Mouse (Mus musculus): ENCODE results near the gene Sfmbt2. TPM values are rescaled to one million over a fixed set of nuclear protein-coding genes. Genes with fewer than 3 reads are reported as not detected.

Sfmbt2 gene
- polyA plus RNA-seq, 1 experiment from 2014 or later, result 0.65 TPM

DNA sequence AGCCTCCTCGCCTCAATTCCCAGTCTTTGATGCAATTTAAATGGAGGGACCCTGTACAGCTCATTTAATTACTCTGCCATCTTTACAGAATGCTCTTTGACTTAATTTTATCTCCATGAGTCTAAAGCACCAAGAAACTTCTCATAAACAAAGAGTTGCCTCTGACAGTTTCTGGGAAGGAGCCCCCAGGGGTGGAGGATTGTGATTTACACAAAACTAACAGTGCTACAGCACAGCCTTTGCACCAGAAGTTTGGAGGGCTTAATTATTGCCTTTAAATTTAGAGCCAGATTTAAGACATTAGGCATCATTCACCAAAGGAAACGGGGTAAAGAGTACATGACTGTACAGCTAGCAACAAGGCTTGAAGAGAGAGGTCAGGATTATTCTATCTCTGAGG is 245.2 kb downstream of the Sfmbt2 start:
- no peak for TF ChIP-seq EP300 (optimal IDR thresholded peaks at IDR 0.05)
- no peak for TF ChIP-seq CTCF (IDR thresholded peaks at IDR 0.05; ENCODE audit: low read depth)
- Histone ChIP-seq H3K9me3 (ENCODE audit: control insufficient read depth, low read length) (no peaks in the 10 kb centered on the region), H3K4me3 (ENCODE audit: low read depth, low read length) (no peak overlapping the region), H3K27me3 (ENCODE audit: control insufficient read depth, insufficient read depth, low read length) (no peaks in the 10 kb centered on the region), H3K27ac (replicated peaks) (no peak overlapping the region), H3K36me3 (ENCODE audit: control insufficient read depth, insufficient read depth, low read length) (no peaks in the 10 kb centered on the region), H3K4me2 (replicated peaks; ENCODE audit: low read depth) (no peak overlapping the region), H3K4me1 (replicated peaks; ENCODE audit: control insufficient read depth, insufficient read depth) (no peaks in the 10 kb centered on the region), H3K9ac (ENCODE audit: low read length) (no peak overlapping the region)
- DNase-seq (ENCODE audit: low spot score) (no peak), ATAC-seq (ENCODE audit: low FRiP score, low TSS enrichment) (no peak)
- 70% methylated on average over 2 of the region's 2 CpGs for WGBS

MicroRNAs encoded within 50 kb of the gene (microRNA counts, 519-probe panel; counts per million panel counts)
- microRNA mmu-miR-297a+mmu-miR-466f+mmu-miR-669b (not detected), microRNA mmu-miR-297b-3p (not detected), microRNA mmu-miR-297b-5p (not detected), microRNA mmu-miR-297c (not detected), microRNA mmu-miR-466a-3p+mmu-miR-466b-3-3p (3,692 counts per million, percentile 21 among the panel's probes with 10 or more counts), microRNA mmu-miR-466a-5p+mmu-miR-466e-5p (not detected), microRNA mmu-miR-466c-5p (not detected), microRNA mmu-miR-466d-3p (not detected), microRNA mmu-miR-466d-5p (not detected), microRNA mmu-miR-466f-5p (not detected), microRNA mmu-miR-466g (3,199 counts per million, percentile 14 among the panel's probes with 10 or more counts), microRNA mmu-miR-466h (not detected), microRNA mmu-miR-466l (not detected), microRNA mmu-miR-467a (1,851 counts per million, percentile 3 among the panel's probes with 10 or more counts), microRNA mmu-miR-467b (not detected), microRNA mmu-miR-467c (not detected), microRNA mmu-miR-467d (not detected), microRNA mmu-miR-467e (not detected), microRNA mmu-miR-669a (2,750 counts per million, percentile 6 among the panel's probes with 10 or more counts), microRNA mmu-miR-669e (not detected), microRNA mmu-miR-669f (4,462 counts per million, percentile 43 among the panel's probes with 10 or more counts), microRNA mmu-miR-669g (not detected), microRNA mmu-miR-669h-5p (not detected), microRNA mmu-miR-669i (not detected), microRNA mmu-miR-669j (not detected), microRNA mmu-miR-669m (not detected), microRNA mmu-miR-669o (not detected)

Small RNA genes lying within 50 kb of the gene (microRNA-seq; reads per million reads assigned to microRNA genes)
- gene Gm22051 (not detected), gene Gm22072 (not detected), gene Gm22091 (not detected), gene Gm22166 (not detected), gene Gm22239 (not detected), gene Gm22626 (not detected), gene Gm22635 (not detected), gene Gm22677 (not detected), gene Gm22678 (not detected), gene Gm22775 (not detected), gene Gm22925 (not detected), gene Gm23108 (not detected), gene Gm23288 (not detected), gene Gm23542 (not detected), gene Gm23569 (not detected), gene Gm23571 (not detected), gene Gm23578 (not detected), gene Gm23651 (not detected), gene Gm23988 (not detected), gene Gm24028 (not detected), gene Gm24167 (not detected), gene Gm24315 (not detected), gene Gm24342 (not detected), gene Gm24488 (not detected), gene Gm24640 (not detected), gene Gm24673 (not detected), gene Gm24761 (not detected), gene Gm24806 (not detected), gene Gm25022 (not detected), gene Gm25158 (not detected), gene Gm25263 (not detected), gene Gm25285 (not detected), gene Gm25316 (not detected), gene Gm25451 (not detected), gene Gm25673 (not detected), gene Gm25680 (not detected), gene Gm25701 (not detected), gene Gm25753 (not detected), gene Gm25943 (not detected), gene Gm26060 (not detected), gene Gm26073 (not detected), gene Gm26092 (not detected), gene Gm26156 (not detected), gene Gm26229 (not detected), gene Gm26398 (not detected), gene Gm26426 (not detected), gene Gm26431 (not detected), gene Gm26491 (not detected), gene Mir297a-2 (4.5 reads per million, percentile 6 among the genes with 10 or more reads in this experiment), gene Mir297a-3 (not detected), gene Mir297a-4 (not detected), gene Mir297b (not detected), gene Mir297c (not detected), gene Mir466 (not detected), gene Mir466b-1 (not detected), gene Mir466b-2 (not detected), gene Mir466b-3 (not detected), gene Mir466b-4 (not detected), gene Mir466b-5 (not detected), gene Mir466b-6 (not detected), gene Mir466b-7 (not detected), gene Mir466b-8 (not detected), gene Mir466c-1 (not detected), gene Mir466c-2 (not detected), gene Mir466d (not detected), gene Mir466e (not detected), gene Mir466f-1 (not detected), gene Mir466f-2 (not detected), gene Mir466f-3 (not detected), gene Mir466g (not detected), gene Mir466h (not detected), gene Mir466l (not detected), gene Mir466m (not detected), gene Mir466n (10.0 reads per million, percentile 16 among the genes with 10 or more reads in this experiment), gene Mir466o (not detected), gene Mir466p (not detected), gene Mir467a-1 (not detected), gene Mir467a-10 (not detected), gene Mir467a-2 (not detected), gene Mir467a-3 (not detected), gene Mir467a-4 (not detected), gene Mir467a-5 (not detected), gene Mir467a-6 (not detected), gene Mir467a-7 (not detected), gene Mir467a-8 (not detected), gene Mir467a-9 (not detected), gene Mir467b (not detected), gene Mir467c (669 reads per million, percentile 66 among the genes with 10 or more reads in this experiment), gene Mir467d (900 reads per million, percentile 70 among the genes with 10 or more reads in this experiment), gene Mir467e (880 reads per million, percentile 70 among the genes with 10 or more reads in this experiment), gene Mir669a-1 (not detected), gene Mir669a-10 (not detected), gene Mir669a-11 (not detected), gene Mir669a-12 (not detected), gene Mir669a-2 (not detected), gene Mir669a-3 (not detected), gene Mir669a-4 (not detected), gene Mir669a-5 (not detected), gene Mir669a-6 (not detected), gene Mir669a-7 (not detected), gene Mir669a-8 (not detected), gene Mir669a-9 (not detected), gene Mir669b (not detected), gene Mir669c (69.1 reads per million, percentile 40 among the genes with 10 or more reads in this experiment), gene Mir669d (not detected), gene Mir669d-2 (not detected), gene Mir669e (7.7 reads per million, percentile 12 among the genes with 10 or more reads in this experiment), gene Mir669f (not detected), gene Mir669g (not detected), gene Mir669h (4.2 reads per million, percentile 5 among the genes with 10 or more reads in this experiment), gene Mir669i (not detected), gene Mir669j (not detected), gene Mir669k (not detected), gene Mir669l (198 reads per million, percentile 52 among the genes with 10 or more reads in this experiment), gene Mir669m-1 (not detected), gene Mir669m-2 (not detected), gene Mir669o (235 reads per million, percentile 56 among the genes with 10 or more reads in this experiment), gene Mir669p-1 (not detected), gene Mir669p-2 (not detected)

Other genes starting within 250 kb of the Sfmbt2 start
- 9.0 and 11.3 TPM in 2 replicates for gene Itih2, start 239.1 kb upstream of the Sfmbt2 start, polyA plus RNA-seq (2015; fragmentation: Nextera tagmentation; extraction: Ambion mirVana)
- 28.0 and 35.4 TPM in 2 replicates for gene Itih5, start 216.9 kb upstream of the Sfmbt2 start, polyA plus RNA-seq (2015; fragmentation: Nextera tagmentation; extraction: Ambion mirVana)